Mouse (Mus musculus) layer of hippocampus, adult 11-12 months (tissue): ENCODE results near the gene Cypt1.

Experiments
- DNase-seq: peaks from one replicate; pipeline ENCODE4 v3.0.0; 2022; ENCODE audit warnings: low spot score

Gene Cypt1

DNA sequence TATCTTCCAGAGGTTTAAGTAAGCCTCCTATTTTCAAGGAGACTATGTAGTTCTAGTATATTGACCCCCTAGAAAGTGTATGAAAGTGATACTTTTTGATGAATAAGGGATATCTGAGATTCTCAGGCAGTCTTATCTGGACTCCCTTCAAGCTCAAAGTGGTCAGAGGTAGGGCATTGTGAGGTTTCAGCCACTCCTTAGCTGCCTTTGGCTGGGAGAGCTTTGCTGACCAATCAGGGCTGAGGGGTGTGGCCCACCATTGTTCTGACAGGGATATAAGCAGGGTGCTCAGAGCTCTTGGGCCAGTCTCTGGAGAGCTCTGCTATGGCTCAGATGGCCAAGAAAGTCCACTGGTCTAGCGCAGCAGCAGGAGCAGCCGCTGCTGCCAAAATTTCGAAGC, at the start of gene Cypt1:
Gene Cypt1, plus strand, starts transcription at position 301 of the 400 bp plus-strand sequence.
- DNase-seq = no peak

GRCm38 (mm10) chrX:16546806-16547205, 24.1 kb downstream of the Cypt1 start:
- DNase-seq = no peak

DNA sequence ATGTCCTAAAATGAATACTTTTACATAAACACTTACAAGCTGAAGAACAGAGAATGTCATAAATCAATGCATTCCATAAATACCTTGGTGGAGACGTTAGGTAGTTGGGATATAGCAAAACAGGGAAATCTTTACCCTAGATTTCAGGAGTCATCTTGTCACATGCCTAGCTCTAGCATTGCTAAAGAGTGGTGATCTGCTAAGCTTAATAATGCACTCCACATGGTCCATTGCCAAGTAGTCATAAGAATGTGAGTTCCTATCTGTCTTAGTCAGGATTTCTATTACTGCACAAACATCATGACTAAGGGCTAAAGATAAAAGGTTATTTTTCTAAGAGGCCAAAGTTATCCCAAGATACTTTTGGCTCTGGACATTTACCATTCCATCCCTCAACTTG, 34.4 kb downstream of the Cypt1 start:
- no peak for DNase-seq

DNA sequence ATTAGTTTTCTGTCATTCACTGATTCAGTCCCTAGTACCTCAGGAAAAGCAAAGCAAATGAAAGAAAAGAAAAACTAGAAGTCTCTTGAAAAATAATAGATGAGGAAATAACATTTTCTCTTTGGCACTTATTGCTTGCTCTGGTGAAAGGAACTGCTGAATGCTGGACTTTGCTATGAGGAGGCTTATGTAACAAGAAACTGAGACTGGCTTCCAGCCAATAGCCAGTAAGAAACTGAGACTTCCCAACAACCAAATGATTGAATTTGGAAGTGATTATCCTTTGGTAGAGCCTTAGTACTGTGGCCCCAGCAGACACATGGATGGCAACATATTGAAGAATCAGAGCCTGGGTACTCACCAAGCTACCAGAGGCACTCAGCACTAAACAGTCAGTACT, 35.8 kb downstream of the Cypt1 start:
- DNase-seq = no peak
